Mouse (Mus musculus) CH12.LX (cell line): ENCODE data around the gene Ikzf1.

Experiments
- BHLHE40 ChIP-seq: IDR thresholded peaks from 2 replicates; pipeline ENCODE4 v1.6.1; 2011; ENCODE audit warnings: mild to moderate bottlenecking, low read depth, low read length, improper control_type of control experiment
- CTCF ChIP-seq, 2 experiments: IDR thresholded peaks in 1 of 2; conservative IDR thresholded peaks in 1 of 2; 2 replicates each; pipeline ENCODE4 v1.5.1; 2011 to 2012; ENCODE audit warnings: low read depth in 2 of 2, low read length in 2 of 2, improper control_type of control experiment in 1 of 2, inconsistent platforms in 1 of 2, mild to moderate bottlenecking in 1 of 2, moderate library complexity in 1 of 2
- ELF1 ChIP-seq: IDR thresholded peaks from 2 replicates; pipeline ENCODE4 v1.6.1; 2014; ENCODE audit warnings: low read depth, mild to moderate bottlenecking, inconsistent platforms, low read length, improper control_type of control experiment
- EP300 ChIP-seq: IDR thresholded peaks from 2 replicates; pipeline ENCODE4 v1.6.1; 2011; ENCODE audit warnings: low read length, improper control_type of control experiment
- MAFK ChIP-seq: IDR thresholded peaks from 2 replicates; pipeline ENCODE4 v1.6.1; 2011; ENCODE audit warnings: low read length, improper control_type of control experiment; ENCODE audit not compliant: insufficient replicate concordance
- NRF1 ChIP-seq: IDR thresholded peaks from 2 replicates; pipeline ENCODE4 v1.6.1; 2014; ENCODE audit warnings: low read depth, mild to moderate bottlenecking, inconsistent platforms, low read length, improper control_type of control experiment, moderate library complexity
- POLR2A ChIP-seq: IDR thresholded peaks from 2 replicates; pipeline ENCODE4 v1.6.1; 2011; ENCODE audit warnings: low read depth, mild to moderate bottlenecking, improper control_type of control experiment, low read length
- POLR2AphosphoS2 ChIP-seq: IDR thresholded peaks from 2 replicates; pipeline ENCODE4 v1.6.1; 2011; ENCODE audit warnings: low read depth, low read length, improper control_type of control experiment
- TCF12 ChIP-seq: IDR thresholded peaks from 2 replicates; pipeline ENCODE4 v1.6.1; 2014; ENCODE audit warnings: low read depth, mild to moderate bottlenecking, inconsistent platforms, low read length, improper control_type of control experiment
- UBTF ChIP-seq: IDR thresholded peaks from 2 replicates; pipeline ENCODE4 v1.6.1; 2012; ENCODE audit warnings: low read depth, mild to moderate bottlenecking, inconsistent platforms, low read length, improper control_type of control experiment, moderate library complexity
- USF1 ChIP-seq: IDR thresholded peaks from 2 replicates; pipeline ENCODE4 v1.6.1; 2014; ENCODE audit warnings: low read depth, mild to moderate bottlenecking, inconsistent platforms, low read length, improper control_type of control experiment
- ZNF384 ChIP-seq: IDR thresholded peaks from 2 replicates; pipeline ENCODE4 v1.6.1; 2012; ENCODE audit warnings: low read depth, low read length, improper control_type of control experiment, inconsistent platforms

DNA sequence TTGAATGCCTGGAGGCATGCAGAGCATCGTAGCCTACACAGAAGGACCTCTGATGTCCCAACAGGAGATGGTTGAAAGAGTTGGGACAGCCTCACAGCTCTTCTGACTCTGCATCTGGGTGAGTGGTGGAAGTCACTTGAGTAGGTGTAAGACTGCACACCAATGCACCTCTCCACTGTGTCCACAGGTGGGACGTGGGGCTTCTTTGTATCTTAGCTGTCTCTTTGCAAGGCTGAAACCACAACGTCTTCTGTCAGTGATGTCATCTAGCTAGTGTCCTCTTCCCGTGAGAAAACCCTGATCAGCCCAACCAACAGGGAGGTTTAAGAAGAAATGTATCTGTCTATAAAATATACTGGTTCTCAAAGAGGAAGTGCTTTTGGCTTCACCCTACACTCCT is 52.1 kb downstream of the Ikzf1 start:
- TF ChIP-seq CTCF (conservative IDR thresholded peaks at IDR 0.05 in 1 of 2, IDR thresholded peaks at IDR 0.05 in 1 of 2; ENCODE audit: low read depth in 2 of 2, low read length in 2 of 2) (no peak), POLR2AphosphoS2 (no peak), TCF12 (peak; percentile 52; the same call in 1 of the 2 replicates), UBTF (no peak), ZNF384 (no peak), NRF1 (no peak), POLR2A (no peak), EP300 (0 out of 2 replicates have a peak, but pooled peaks have one; percentile 38), MAFK (no peak), USF1 (no peak), ELF1 (no peak; the same call in 1 of the 2 replicates), BHLHE40 (peak; percentile 62; the same call in 1 of the 2 replicates)
